Mouse (Mus musculus) liver, embryonic 14.5 days (tissue): ENCODE measurements around the gene Erlin1. TPM values are rescaled to one million over a fixed set of nuclear protein-coding genes. Genes with fewer than 3 reads are reported as not detected.
A peak's percentile ranks its signal among the peaks of the same experiment; 100 is the strongest.

Source experiments
- ATAC-seq: fragments of 200-750 bp; cut with Nextera tagmentation; 2 replicates; pipeline ENCODE4 v1.8.0; 2017; ENCODE audit warnings: moderate number of reproducible peaks, mild to moderate bottlenecking, moderate library complexity; ENCODE audit not compliant: insufficient read depth
- DNase-seq, 3 experiments: peaks; one replicate each; pipeline ENCODE4 v3.0.0-alpha.2; 2012 to 2013; ENCODE audit warnings: low read depth in 3 of 3, low spot score in 3 of 3
- H3K27ac ChIP-seq: fragments of 300-500 bp; sonication (generic); 2 replicates; pipeline ENCODE4 v1.5.1; 2014; ENCODE audit warnings: moderate library complexity, mild to moderate bottlenecking, control low read depth, inconsistent platforms
- H3K27me3 ChIP-seq: fragments of 300-500 bp; sonication (generic); 2 replicates; pipeline ENCODE4 v1.6.1; 2014; ENCODE audit warnings: mild to moderate bottlenecking, low read length, moderate library complexity; ENCODE audit not compliant: control insufficient read depth, insufficient read depth
- H3K36me3 ChIP-seq: fragments of 300-500 bp; sonication (generic); replicated peaks from 2 replicates; pipeline ENCODE4 v1.6.1; 2014; ENCODE audit warnings: low read depth; ENCODE audit not compliant: control insufficient read depth, insufficient read depth
- H3K4me1 ChIP-seq, 2 experiments: fragments of 200-500 bp in 1 of 2; fragments of 300-500 bp in 1 of 2; sonication (generic) in 1 of 2; replicated peaks; 2 replicates each; pipeline ENCODE4 v1.6.1; 2012 to 2014; ENCODE audit warnings: antibody characterized with exemption in 1 of 2, inconsistent platforms in 1 of 2, low read length in 1 of 2; ENCODE audit not compliant: control insufficient read depth in 2 of 2, insufficient read depth in 2 of 2
- H3K4me2 ChIP-seq: fragments of 300-500 bp; sonication (generic); 2 replicates; pipeline ENCODE4 v1.6.1; 2014; ENCODE audit warnings: low read depth, mild to moderate bottlenecking, control low read depth, moderate library complexity
- H3K4me3 ChIP-seq, 2 experiments: fragments of 200-500 bp in 1 of 2; fragments of 300-500 bp in 1 of 2; sonication (generic) in 1 of 2; 2 replicates each; pipeline ENCODE4 v1.5.1; 2012 to 2014; ENCODE audit warnings: low read depth in 2 of 2, low read length in 2 of 2, mild to moderate bottlenecking in 2 of 2, control low read depth in 1 of 2, inconsistent platforms in 1 of 2, moderate library complexity in 1 of 2; ENCODE audit not compliant: insufficient read depth in 1 of 2
- H3K9ac ChIP-seq: fragments of 300-500 bp; sonication (generic); replicated peaks from 2 replicates; pipeline ENCODE4 v1.6.1; 2014; ENCODE audit warnings: mild to moderate bottlenecking, control low read depth, moderate library complexity
- H3K9me3 ChIP-seq: fragments of 300-500 bp; sonication (generic); 2 replicates; pipeline ENCODE4 v1.6.1; 2016; ENCODE audit warnings: low read length, mixed read lengths; ENCODE audit not compliant: control insufficient read depth
- CTCF ChIP-seq: IDR thresholded peaks from 2 replicates; pipeline ENCODE4 v1.5.1; 2016; ENCODE audit warnings: antibody characterized with exemption, low read depth, control low read depth
- EP300 ChIP-seq: IDR thresholded peaks from 2 replicates; pipeline ENCODE4 v1.6.1; 2016; ENCODE audit warnings: antibody characterized with exemption, low read depth
- WGBS: fragments of 180-500 bp; shearing (Covaris S2); extraction: QIAGEN DNeasy Blood & Tissue Kit; methylation state at CpG from one replicate; pipeline ENCODE4 v1.1.7; 2014; ENCODE audit not compliant: insufficient replicate concordance; 5-methylcytosine and 5-hydroxymethylcytosine counted together
- polyA plus RNA-seq, 2 experiments: library from polyadenylated mRNA; depleted of rRNA in 1 of 2; stranded (reverse) in 1 of 2; unstranded in 1 of 2; fragments of >200 nt; fragmentation: Nextera tagmentation in 1 of 2; extraction: Ambion mirVana in 1 of 2; gene quantifications; 2 replicates each; pipeline versions ENCODE4 v1.2.1 to v1.2.3; 2012 to 2014

Gene Erlin1
- polyA plus RNA-seq, 2 experiments: 11.4 to 13.0 TPM

GRCm38 (mm10) chr19:44007186-44007585, 62.4 kb downstream of the Erlin1 start:
- Histone ChIP-seq H3K4me2 (no peak overlapping the region), H3K4me3 (no peak overlapping the region), H3K36me3 (no peaks in the 10 kb centered on the region), H3K9me3 (no peaks in the 10 kb centered on the region), H3K9ac (no peak overlapping the region), H3K27me3 (no peaks in the 10 kb centered on the region), H3K27ac (no peak overlapping the region), H3K4me1 (no peaks in the 10 kb centered on the region)
- TF ChIP-seq CTCF (no peak), EP300 (no peak)
- DNase-seq (no peak), ATAC-seq (no peak)
- WGBS: 67% methylated on average over 12 of the region's 12 CpGs

- 53% methylated on average over 4 of the region's 4 CpGs for WGBS
- Histone ChIP-seq H3K4me3 (no peak overlapping the region), H3K27ac (no peak overlapping the region), H3K27me3 (no peaks in the 10 kb centered on the region), H3K9me3 (no peaks in the 10 kb centered on the region), H3K36me3 (no peaks in the 10 kb centered on the region), H3K4me2 (no peak overlapping the region), H3K9ac (no peak overlapping the region), H3K4me1 (no peaks in the 10 kb centered on the region; a peak in 2 of 4 replicates)
- ATAC-seq: no peak
- no peak for TF ChIP-seq CTCF
- TF ChIP-seq EP300: no peak
- DNase-seq: no peak
These were observed 64.6 kb downstream of the Erlin1 start for GRCm38 (mm10) chr19:44005025-44005424.

- Histone ChIP-seq H3K4me3 (no peak overlapping the region), H3K9ac (no peak overlapping the region), H3K27me3 (no peaks in the 10 kb centered on the region), H3K36me3 (no peaks in the 10 kb centered on the region), H3K4me1 (no peaks in the 10 kb centered on the region; a peak in 2 of 4 replicates), H3K27ac (no peak overlapping the region), H3K9me3 (no peaks in the 10 kb centered on the region), H3K4me2 (no peak overlapping the region)
- WGBS: 70% methylated on average over 2 of the region's 2 CpGs
- ATAC-seq (no peak), DNase-seq (no peak)
- no peak for TF ChIP-seq EP300
- TF ChIP-seq CTCF: no peak
These were observed 65.3 kb downstream of the Erlin1 start for GRCm38 (mm10) chr19:44004261-44004660.

GRCm38 (mm10) chr19:44000720-44001119, 68.9 kb downstream of the Erlin1 start:
- H3K4me1 ChIP-seq: peaks cover 0 to 2% of the 10 kb centered on the region in 2 experiments; a peak in 2 of 4 replicates
- no peak for ATAC-seq
- no peak for DNase-seq
- no peaks in the 10 kb centered on the region for H3K36me3 ChIP-seq
- H3K9me3 ChIP-seq: no peaks in the 10 kb centered on the region
- 56% methylated on average over 5 of the region's 5 CpGs for WGBS
- no peak overlapping the region for H3K27ac ChIP-seq
- TF ChIP-seq EP300 (no peak), CTCF (no peak)
- no peaks in the 10 kb centered on the region for H3K27me3 ChIP-seq
- H3K4me2 ChIP-seq: no peak overlapping the region
- H3K4me3 ChIP-seq: no peak overlapping the region
- H3K9ac ChIP-seq: no peak overlapping the region

GRCm38 (mm10) chr19:44000061-44000460, 69.5 kb downstream of the Erlin1 start:
- ATAC-seq (0 out of 2 replicates have a peak, but pooled peaks have one; percentile 23), DNase-seq (no peak)
- H3K4me2 ChIP-seq: no peak overlapping the region
- no peak overlapping the region for H3K27ac ChIP-seq
- H3K4me1 ChIP-seq: peaks cover 0 to 2% of the 10 kb centered on the region in 2 experiments; a peak in 2 of 4 replicates
- H3K27me3 ChIP-seq: no peaks in the 10 kb centered on the region
- TF ChIP-seq CTCF (no peak), EP300 (no peak)
- no peak overlapping the region for H3K9ac ChIP-seq
- no peak overlapping the region for H3K4me3 ChIP-seq
- H3K9me3 ChIP-seq: no peaks in the 10 kb centered on the region
- 58% methylated on average over 1 of the region's 1 CpGs for WGBS
- no peaks in the 10 kb centered on the region for H3K36me3 ChIP-seq
